Mouse (Mus musculus) liver, embryonic 14.5 days (tissue): Measurements from ENCODE around the gene Nlgn2. TPM values are rescaled to one million over a fixed set of nuclear protein-coding genes. Genes with fewer than 3 reads are reported as not detected.

Source experiments
- ATAC-seq: fragments of 200-750 bp; cut with Nextera tagmentation; 2 replicates; pipeline ENCODE4 v1.8.0; 2017; ENCODE audit warnings: moderate number of reproducible peaks, mild to moderate bottlenecking, moderate library complexity; ENCODE audit not compliant: insufficient read depth
- DNase-seq, 3 experiments: peaks; one replicate each; pipeline ENCODE4 v3.0.0-alpha.2; 2012 to 2013; ENCODE audit warnings: low read depth in 3 of 3, low spot score in 3 of 3
- H3K27ac ChIP-seq: fragments of 300-500 bp; sonication (generic); 2 replicates; pipeline ENCODE4 v1.5.1; 2014; ENCODE audit warnings: moderate library complexity, mild to moderate bottlenecking, control low read depth, inconsistent platforms
- H3K27me3 ChIP-seq: fragments of 300-500 bp; sonication (generic); 2 replicates; pipeline ENCODE4 v1.6.1; 2014; ENCODE audit warnings: mild to moderate bottlenecking, low read length, moderate library complexity; ENCODE audit not compliant: control insufficient read depth, insufficient read depth
- H3K36me3 ChIP-seq: fragments of 300-500 bp; sonication (generic); replicated peaks from 2 replicates; pipeline ENCODE4 v1.6.1; 2014; ENCODE audit warnings: low read depth; ENCODE audit not compliant: control insufficient read depth, insufficient read depth
- H3K4me1 ChIP-seq, 2 experiments: fragments of 200-500 bp in 1 of 2; fragments of 300-500 bp in 1 of 2; sonication (generic) in 1 of 2; replicated peaks; 2 replicates each; pipeline ENCODE4 v1.6.1; 2012 to 2014; ENCODE audit warnings: antibody characterized with exemption in 1 of 2, inconsistent platforms in 1 of 2, low read length in 1 of 2; ENCODE audit not compliant: control insufficient read depth in 2 of 2, insufficient read depth in 2 of 2
- H3K4me2 ChIP-seq: fragments of 300-500 bp; sonication (generic); 2 replicates; pipeline ENCODE4 v1.6.1; 2014; ENCODE audit warnings: low read depth, mild to moderate bottlenecking, control low read depth, moderate library complexity
- H3K4me3 ChIP-seq, 2 experiments: fragments of 200-500 bp in 1 of 2; fragments of 300-500 bp in 1 of 2; sonication (generic) in 1 of 2; 2 replicates each; pipeline ENCODE4 v1.5.1; 2012 to 2014; ENCODE audit warnings: low read depth in 2 of 2, low read length in 2 of 2, mild to moderate bottlenecking in 2 of 2, control low read depth in 1 of 2, inconsistent platforms in 1 of 2, moderate library complexity in 1 of 2; ENCODE audit not compliant: insufficient read depth in 1 of 2
- H3K9ac ChIP-seq: fragments of 300-500 bp; sonication (generic); replicated peaks from 2 replicates; pipeline ENCODE4 v1.6.1; 2014; ENCODE audit warnings: mild to moderate bottlenecking, control low read depth, moderate library complexity
- H3K9me3 ChIP-seq: fragments of 300-500 bp; sonication (generic); 2 replicates; pipeline ENCODE4 v1.6.1; 2016; ENCODE audit warnings: low read length, mixed read lengths; ENCODE audit not compliant: control insufficient read depth
- CTCF ChIP-seq: IDR thresholded peaks from 2 replicates; pipeline ENCODE4 v1.5.1; 2016; ENCODE audit warnings: antibody characterized with exemption, low read depth, control low read depth
- EP300 ChIP-seq: IDR thresholded peaks from 2 replicates; pipeline ENCODE4 v1.6.1; 2016; ENCODE audit warnings: antibody characterized with exemption, low read depth
- WGBS: fragments of 180-500 bp; shearing (Covaris S2); extraction: QIAGEN DNeasy Blood & Tissue Kit; methylation state at CpG from one replicate; pipeline ENCODE4 v1.1.7; 2014; ENCODE audit not compliant: insufficient replicate concordance; 5-methylcytosine and 5-hydroxymethylcytosine counted together
- polyA plus RNA-seq, 2 experiments: library from polyadenylated mRNA; depleted of rRNA in 1 of 2; stranded (reverse) in 1 of 2; unstranded in 1 of 2; fragments of >200 nt; fragmentation: Nextera tagmentation in 1 of 2; extraction: Ambion mirVana in 1 of 2; gene quantifications; 2 replicates each; pipeline versions ENCODE4 v1.2.1 to v1.2.3; 2012 to 2014

Nlgn2 gene
- polyA plus RNA-seq, 2 experiments, result 0.48 to 2.0 TPM

- H3K9ac ChIP-seq, result peak overlapping the region; percentile 3
- DNase-seq, result peak; percentile 57 to 71 (median 67)
- peak overlapping the region; percentile 35 to 65 for H3K4me3 ChIP-seq
- H3K27me3 ChIP-seq, result peaks cover 11% of the 10 kb centered on the region
- H3K4me2 ChIP-seq, result peak overlapping the region; percentile 59
- peaks cover 11 to 12% of the 10 kb centered on the region in 2 experiments for H3K4me1 ChIP-seq
- no peaks in the 10 kb centered on the region for H3K9me3 ChIP-seq
- TF ChIP-seq EP300 (peak; percentile 22; the same call in 1 of the 2 replicates), CTCF (no peak)
- peak; percentile 81 for ATAC-seq
- no peaks in the 10 kb centered on the region for H3K36me3 ChIP-seq
- peak overlapping the region; percentile 28; the same call in 1 of the 2 replicates for H3K27ac ChIP-seq
- WGBS, result 8% methylated on average over 15 of the region's 15 CpGs
Measured at GRCm38 (mm10) chr11:69784793-69785272, 52.8 kb downstream of the Nlgn2 start.

GRCm38 (mm10) chr11:69781828-69782227 is 55.8 kb downstream of the Nlgn2 start:
- H3K27me3 ChIP-seq, result peaks cover 14% of the 10 kb centered on the region
- H3K4me1 ChIP-seq, result peaks cover 11 to 12% of the 10 kb centered on the region in 2 experiments
- DNase-seq, result no peak
- ATAC-seq, result no peak
- no peak overlapping the region for H3K9ac ChIP-seq
- no peak overlapping the region for H3K27ac ChIP-seq
- no peak overlapping the region for H3K4me3 ChIP-seq
- WGBS, result 37% methylated on average over 4 of the region's 4 CpGs
- no peaks in the 10 kb centered on the region for H3K9me3 ChIP-seq
- H3K36me3 ChIP-seq, result no peaks in the 10 kb centered on the region
- no peak for TF ChIP-seq EP300
- no peak for TF ChIP-seq CTCF
- no peak overlapping the region for H3K4me2 ChIP-seq

- H3K27me3 ChIP-seq, result peaks cover 14% of the 10 kb centered on the region
- no peak overlapping the region for H3K4me3 ChIP-seq
Measured at GRCm38 (mm10) chr11:69778985-69779384, 58.6 kb downstream of the Nlgn2 start.

DNA sequence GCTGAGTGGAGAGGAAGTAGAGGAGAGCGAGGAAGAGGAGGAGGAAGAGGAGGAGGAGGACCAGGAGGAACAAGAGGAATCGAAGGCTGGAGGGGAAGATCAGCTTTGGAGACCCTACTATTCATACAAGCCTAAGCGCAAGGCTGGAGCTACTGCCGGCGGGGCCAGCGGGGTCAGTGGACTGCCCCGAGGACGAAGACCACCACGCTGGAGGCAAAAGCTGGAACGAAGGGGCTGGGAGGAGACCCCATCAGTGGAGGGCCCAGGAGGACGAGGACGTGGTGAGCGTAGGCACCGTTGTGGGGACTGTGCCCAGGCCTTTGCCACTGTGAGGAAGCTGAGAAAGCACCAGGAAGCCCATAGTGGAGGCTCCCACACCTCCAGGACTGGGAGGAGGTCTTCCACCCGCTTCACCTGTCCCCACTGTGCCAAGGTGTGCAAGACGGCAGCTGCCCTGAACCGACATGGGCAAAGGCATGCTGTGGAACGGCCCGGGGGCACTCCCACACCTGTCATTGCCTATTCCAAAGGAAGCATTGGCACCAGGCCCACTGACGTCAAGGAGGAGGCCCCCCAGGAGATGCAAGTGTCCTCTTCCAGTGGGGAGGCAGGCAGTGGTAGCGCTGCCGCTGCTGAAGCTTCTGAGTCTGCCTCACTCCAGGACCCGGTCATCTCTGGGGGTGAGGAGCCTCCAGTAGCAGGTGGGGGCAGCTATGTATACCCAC is 59.2 kb downstream of the Nlgn2 start:
- Histone ChIP-seq H3K4me1 (no peaks in the 10 kb centered on the region), H3K36me3 (no peaks in the 10 kb centered on the region), H3K9me3 (no peaks in the 10 kb centered on the region), H3K4me3 (no peak overlapping the region), H3K9ac (no peak overlapping the region), H3K4me2 (no peak overlapping the region), H3K27ac (no peak overlapping the region), H3K27me3 (peaks cover 14% of the 10 kb centered on the region)
- no peak for DNase-seq
- no peak for ATAC-seq
- 60% methylated on average over 23 of the region's 23 CpGs for WGBS
- no peak for TF ChIP-seq CTCF
- TF ChIP-seq EP300, result no peak

More at GRCm38 (mm10) chr11:69778985-69779384, 58.6 kb downstream of the Nlgn2 start:
- 55% methylated on average over 7 of the region's 7 CpGs for WGBS
- DNase-seq, result no peak
- Histone ChIP-seq H3K9ac (no peak overlapping the region), H3K4me2 (no peak overlapping the region), H3K9me3 (no peaks in the 10 kb centered on the region), H3K27ac (no peak overlapping the region), H3K4me1 (no peaks in the 10 kb centered on the region), H3K36me3 (no peaks in the 10 kb centered on the region)
- ATAC-seq, result no peak
- TF ChIP-seq EP300, result no peak
- no peak for TF ChIP-seq CTCF

GRCm38 (mm10) chr11:69777504-69778257 is 59.9 kb downstream of the Nlgn2 start:
- DNase-seq, result no peak
- peaks cover 14% of the 10 kb centered on the region for H3K27me3 ChIP-seq
- 52% methylated on average over 26 of the region's 26 CpGs for WGBS

More at GRCm38 (mm10) chr11:69777504-69778257, 59.9 kb downstream of the Nlgn2 start:
- no peak overlapping the region for H3K9ac ChIP-seq
- no peaks in the 10 kb centered on the region for H3K36me3 ChIP-seq
- TF ChIP-seq CTCF (no peak), EP300 (no peak)
- no peak overlapping the region for H3K4me3 ChIP-seq
- no peak for ATAC-seq
- H3K4me1 ChIP-seq, result no peaks in the 10 kb centered on the region
- no peaks in the 10 kb centered on the region for H3K9me3 ChIP-seq
- no peak overlapping the region for H3K27ac ChIP-seq
- no peak overlapping the region for H3K4me2 ChIP-seq
